ENCODE assay signal across 8 mouse cellular contexts in the genomic region with DNA sequence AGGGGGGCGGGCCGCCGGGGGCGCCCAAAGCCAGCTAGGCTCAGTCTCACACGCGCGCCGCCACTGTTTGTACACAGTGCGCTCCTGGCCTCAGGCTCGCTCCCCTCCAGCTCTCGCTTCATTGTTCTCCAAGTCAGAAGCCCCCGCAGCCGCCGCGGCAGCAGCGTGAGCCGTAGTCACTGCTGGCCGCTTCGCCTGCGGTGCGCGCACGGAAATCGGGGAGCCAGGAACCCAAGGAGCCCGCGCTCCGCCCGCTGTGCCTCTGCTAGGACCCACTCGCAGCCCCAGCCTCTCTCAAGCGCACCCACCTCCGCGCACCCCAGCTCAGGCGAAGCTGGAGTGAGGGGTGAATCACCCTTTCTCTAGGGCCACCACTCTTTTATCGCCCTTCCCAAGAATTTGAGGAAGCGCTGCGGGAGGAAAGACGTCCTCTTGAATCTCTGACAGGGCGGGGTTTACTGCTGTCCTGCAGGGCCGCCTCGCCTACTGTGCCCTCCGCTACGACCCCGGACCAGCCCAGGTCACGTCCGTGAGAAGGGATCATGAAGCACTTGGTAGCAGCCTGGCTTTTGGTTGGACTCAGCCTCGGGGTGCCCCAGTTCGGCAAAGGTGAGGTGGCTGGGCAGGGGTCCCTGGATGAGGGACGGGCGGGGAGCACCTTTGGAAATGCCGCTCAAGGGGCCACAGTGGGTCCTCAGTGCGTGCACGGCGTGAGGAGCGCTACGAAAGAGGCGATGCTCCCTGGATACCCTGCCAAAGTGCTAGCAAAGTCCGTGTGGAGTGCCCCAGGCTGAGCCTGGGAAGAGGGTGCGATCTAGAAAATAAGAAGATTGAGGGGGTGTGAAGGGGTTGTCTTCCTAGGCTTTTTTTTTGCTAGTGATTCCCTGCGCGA. TPM values are rescaled to one million over a fixed set of nuclear protein-coding genes. Genes with fewer than 3 reads are reported as not detected.
A peak's percentile ranks its signal among the peaks of the same experiment; 100 is the strongest.
DNase-seq lines count a peak whose midpoint lies in the region; ATAC-seq and TF ChIP-seq lines count a peak whose summit lies in the region.

TSS of gene Edil3 (plus strand) at position 33 of the 892 bp plus-strand sequence.

- peak in 1 of 2 experiments; percentile 24 for DNase-seq in cerebellum, adult 2 months
- DNase-seq in cerebellum, adult 11 months, result no peak
- peak; percentile 61 for DNase-seq in ZHBTc4 (ENCODE audit: low read depth, low spot score)
- peak; percentile 48 for DNase-seq in forelimb bud, embryonic 11.5 days (ENCODE audit: low read depth, low spot score)
- DNase-seq in kidney, postnatal 0 days (ENCODE audit: low spot score), result peak; percentile 55
- DNase-seq in neural tube, embryonic 10.5 days (ENCODE audit: extremely low spot score, low spot score), result peak; percentile 73
- DNase-seq in adipocyte (ENCODE audit: low spot score), result no peak

- H3K27me3 ChIP-seq in cerebellum, adult 2 months (ENCODE audit: control insufficient read depth, insufficient read depth, low read length), result no peaks in the 10 kb centered on the region; the same call in 1 of the 2 replicates
- 0 out of 2 replicates have a peak, but pooled peaks cover 3% of the 10 kb centered on the region for H3K27me3 ChIP-seq in kidney, postnatal 0 days (ENCODE audit: insufficient read depth, low read length)
- H3K27me3 ChIP-seq in liver, embryonic 12.5 days (replicated peaks), result peaks cover 40% of the 10 kb centered on the region

- no peaks in the 10 kb centered on the region for H3K4me1 ChIP-seq in cerebellum, adult 2 months (ENCODE audit: control insufficient read depth, insufficient read depth, low read length)
- H3K4me1 ChIP-seq in kidney, postnatal 0 days (replicated peaks; ENCODE audit: insufficient read depth, low read length), result 0 out of 2 replicates have a peak, but pooled peaks cover 4% of the 10 kb centered on the region
- H3K4me1 ChIP-seq in liver, embryonic 12.5 days, result no peaks in the 10 kb centered on the region

- under 1% methylated on average over 59 of the region's 60 CpGs for WGBS in cerebellum, adult 2 months
- whole genome bisulfite sequencing in kidney, postnatal 0 days, result under 1% methylated on average over 50 of the region's 60 CpGs
- under 1% methylated on average over 51 of the region's 60 CpGs for WGBS in liver, embryonic 12.5 days (ENCODE audit: insufficient replicate concordance)

- no peaks in the 10 kb centered on the region for H3K36me3 ChIP-seq in kidney, postnatal 0 days (ENCODE audit: insufficient read depth, low read length)
- no peaks in the 10 kb centered on the region for H3K36me3 ChIP-seq in liver, embryonic 12.5 days

- TF ChIP-seq POLR2A in cerebellum, adult 2 months (IDR thresholded peaks at IDR 0.05; ENCODE audit: borderline replicate concordance, insufficient read depth, low read length), result no peak

- H3K4me2 ChIP-seq in kidney, postnatal 0 days (ENCODE audit: low read length), result peak within 1 kb of the TSS; percentile 99
- peak within 1 kb of the TSS; percentile 67 for H3K4me2 ChIP-seq in liver, embryonic 12.5 days

- TF ChIP-seq CTCF in cerebellum, adult 2 months (IDR thresholded peaks at IDR 0.05; ENCODE audit: borderline replicate concordance, insufficient read depth, low read depth, low read length), result no peak
- no peak for TF ChIP-seq CTCF in kidney, postnatal 0 days (IDR thresholded peaks at IDR 0.05; ENCODE audit: low read depth)

- peak within 1 kb of the TSS; percentile 58 for H3K4me3 ChIP-seq in cerebellum, adult 2 months (replicated peaks; ENCODE audit: insufficient read depth, low read depth, low read length)
- H3K4me3 ChIP-seq in kidney, postnatal 0 days (replicated peaks; ENCODE audit: low read depth, low read length), result peak within 1 kb of the TSS; percentile 63
- peak within 1 kb of the TSS; percentile 51 for H3K4me3 ChIP-seq in liver, embryonic 12.5 days

- peak within 1 kb of the TSS; percentile 41 for H3K9ac ChIP-seq in kidney, postnatal 0 days (ENCODE audit: low read depth, low read length)
- H3K9ac ChIP-seq in liver, embryonic 12.5 days, result peak within 1 kb of the TSS; percentile 22

- H3K27ac ChIP-seq in cerebellum, adult 2 months (ENCODE audit: insufficient read depth, low read length), result peak within 1 kb of the TSS; percentile 17; the same call in 1 of the 2 replicates
- no peak within 1 kb of the TSS for H3K27ac ChIP-seq in kidney, postnatal 0 days
- H3K27ac ChIP-seq in liver, embryonic 12.5 days, result no peak within 1 kb of the TSS

- ATAC-seq in kidney, postnatal 0 days (replicated peaks; ENCODE audit: low FRiP score, low read depth), result peak; percentile 63
- ATAC-seq in liver, embryonic 12.5 days, result peak; percentile 40; the same call in 1 of the 2 replicates

- H3K9me3 ChIP-seq in kidney, postnatal 0 days (replicated peaks; ENCODE audit: low read length), result no peaks in the 10 kb centered on the region
- no peaks in the 10 kb centered on the region for H3K9me3 ChIP-seq in liver, embryonic 12.5 days (replicated peaks)

RNA-seq across cellular contexts. Expression of gene Edil3, which starts in this region (rescaled TPM):
- 45.3 and 51.4 TPM in 2 replicates for polyA plus RNA-seq in cerebellum, adult 2 months (2012; rRNA removed)
- 2.0 and 2.3 TPM in 2 replicates for polyA plus RNA-seq in kidney, postnatal 0 days (2015; fragmentation: Nextera tagmentation; extraction: Ambion mirVana)
- polyA plus RNA-seq in liver, embryonic 12.5 days (2016; fragmentation: Nextera tagmentation; extraction: Ambion mirVana), result 0.56 and 0.62 TPM in 2 replicates

Comparison
In these comparisons a context has a peak if more than half of its experiments do, and no peak if none do; other contexts are left out.
1. RNA of gene Edil3 (polyA plus RNA-seq): 45.3 to 51.4 TPM in cerebellum, adult 2 months; 2.0 to 2.3 TPM in kidney, postnatal 0 days and 0.56 to 0.62 TPM in liver, embryonic 12.5 days; every median in the first group is over 10 times any median in the second.
2. Peak in ATAC-seq, H3K4me3 ChIP-seq, H3K9ac ChIP-seq and H3K4me2 ChIP-seq in liver, embryonic 12.5 days; RNA of the gene not detected or under 1 TPM.
3. DNase-seq: peak in ZHBTc4 (single experiment), forelimb bud, embryonic 11.5 days (single experiment), kidney, postnatal 0 days (single experiment) and neural tube, embryonic 10.5 days (single experiment); none in cerebellum, adult 11 months (single experiment) and adipocyte (single experiment).
4. Peak in every context shown above with its lines, with median percentiles within 50 percentile points of each other: H3K4me3 ChIP-seq.